Mouse (Mus musculus) hindbrain, embryonic 13.5 days (tissue): ENCODE data around the gene Ubl7. TPM values are rescaled to one million over a fixed set of nuclear protein-coding genes. Genes with fewer than 3 reads are reported as not detected.

Experiments used
- ATAC-seq: fragments of 200-750 bp; cut with Nextera tagmentation; 2 replicates; pipeline ENCODE4 v1.8.0; 2017; ENCODE audit warnings: moderate TSS enrichment; ENCODE audit not compliant: low FRiP score
- H3K27ac ChIP-seq: fragments of 300-500 bp; sonication (generic); 2 replicates; pipeline ENCODE4 v1.5.1; 2015; ENCODE audit warnings: inconsistent platforms, mild to moderate bottlenecking, moderate library complexity
- H3K27me3 ChIP-seq: fragments of 300-500 bp; sonication (generic); 2 replicates; pipeline ENCODE4 v1.6.1; 2015; ENCODE audit warnings: mild to moderate bottlenecking, inconsistent platforms
- H3K36me3 ChIP-seq: fragments of 300-500 bp; sonication (generic); 2 replicates; pipeline ENCODE4 v1.6.1; 2015; ENCODE audit warnings: mild to moderate bottlenecking, inconsistent platforms
- H3K4me1 ChIP-seq: fragments of 300-500 bp; sonication (generic); replicated peaks from 2 replicates; pipeline ENCODE4 v1.6.1; 2015; ENCODE audit warnings: inconsistent platforms
- H3K4me2 ChIP-seq: fragments of 300-500 bp; sonication (generic); 2 replicates; pipeline ENCODE4 v1.6.1; 2015; ENCODE audit warnings: inconsistent platforms, mild to moderate bottlenecking, moderate library complexity
- H3K4me3 ChIP-seq: fragments of 300-500 bp; sonication (generic); 2 replicates; pipeline ENCODE4 v1.5.1; 2015; ENCODE audit warnings: mild to moderate bottlenecking, inconsistent platforms
- H3K9ac ChIP-seq: fragments of 300-500 bp; sonication (generic); 2 replicates; pipeline ENCODE4 v1.6.1; 2015; ENCODE audit warnings: mild to moderate bottlenecking, inconsistent platforms
- H3K9me3 ChIP-seq: fragments of 300-500 bp; sonication (generic); 2 replicates; pipeline ENCODE4 v1.6.1; 2016; ENCODE audit warnings: inconsistent platforms
- WGBS: fragments of 180-500 bp; shearing (Covaris S2); methylation state at CpG from one replicate; pipeline ENCODE4 v1.1.7; 2015; 5-methylcytosine and 5-hydroxymethylcytosine counted together
- polyA plus RNA-seq: library from polyadenylated mRNA; unstranded; fragments of >200 nt; fragmentation: Nextera tagmentation; extraction: Ambion mirVana; gene quantifications from 2 replicates; pipeline ENCODE4 v1.2.1, GENCODE M21; 2015

Gene Ubl7
- polyA plus RNA-seq, 1 experiment from 2014 or later: 165 TPM

DNA sequence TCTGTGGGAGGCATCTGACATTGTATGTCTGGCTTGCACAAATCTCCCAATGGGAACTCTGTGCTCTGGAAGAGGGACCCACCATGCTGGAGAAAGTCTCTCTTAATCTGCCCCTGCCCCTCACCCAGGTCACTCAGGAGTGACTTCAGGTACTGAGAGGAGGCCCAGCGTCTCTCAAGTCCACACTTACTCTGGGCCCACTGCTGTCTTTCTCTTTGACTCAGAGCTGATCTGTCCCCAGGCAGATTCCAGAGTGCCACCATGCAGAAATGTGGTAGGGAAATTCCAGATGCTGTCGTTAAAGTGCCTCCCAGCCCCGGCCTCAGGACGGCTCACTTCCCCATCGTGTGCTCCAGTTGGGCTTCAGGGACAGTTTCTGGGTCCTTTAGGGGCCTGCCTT, 63.4 kb downstream of the Ubl7 start:
- Histone ChIP-seq H3K27ac (no peak overlapping the region), H3K4me1 (peaks cover 11% of the 10 kb centered on the region; the same call in 1 of the 2 replicates), H3K9me3 (no peaks in the 10 kb centered on the region), H3K4me2 (no peak overlapping the region), H3K36me3 (no peaks in the 10 kb centered on the region), H3K27me3 (no peaks in the 10 kb centered on the region), H3K9ac (no peak overlapping the region), H3K4me3 (no peak overlapping the region)
- WGBS: 84% methylated on average over 5 of the region's 5 CpGs
- no peak for ATAC-seq

DNA sequence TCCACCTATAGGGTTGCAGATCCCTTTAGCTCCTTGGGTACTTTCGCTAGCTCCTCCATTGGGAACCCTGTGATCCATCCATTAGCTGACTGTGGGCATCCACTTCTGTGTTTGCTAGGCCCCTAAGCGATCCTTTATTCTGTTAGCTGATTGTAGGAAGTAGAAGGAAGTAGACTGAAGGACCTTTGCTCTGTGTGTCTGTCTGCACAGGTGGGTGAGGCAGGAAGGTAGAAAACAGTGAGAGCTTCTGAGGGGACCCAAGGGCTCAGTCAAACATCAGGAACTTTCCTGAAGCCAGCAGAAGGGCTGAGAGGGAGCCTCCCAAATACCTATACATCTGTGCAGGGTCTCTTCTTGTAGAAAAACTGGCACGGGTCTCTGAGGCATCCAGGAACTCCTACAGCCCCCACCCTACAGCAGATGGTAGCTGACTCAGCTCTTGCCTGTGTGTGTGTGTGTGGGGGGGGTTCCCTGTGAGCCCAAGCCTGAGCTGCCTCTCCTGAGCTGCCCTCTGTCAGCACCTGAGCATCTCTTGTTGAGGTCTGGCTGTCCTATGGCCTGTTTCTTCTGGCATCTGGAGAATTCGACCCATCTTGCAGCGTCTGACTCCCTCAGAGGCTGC, 64.5 kb downstream of the Ubl7 start:
- Histone ChIP-seq H3K27me3 (no peaks in the 10 kb centered on the region), H3K4me2 (no peak overlapping the region), H3K36me3 (no peaks in the 10 kb centered on the region), H3K9me3 (no peaks in the 10 kb centered on the region), H3K4me3 (no peak overlapping the region), H3K4me1 (peaks cover 11% of the 10 kb centered on the region; the same call in 1 of the 2 replicates), H3K9ac (no peak overlapping the region), H3K27ac (no peak overlapping the region)
- ATAC-seq: no peak
- WGBS: 84% methylated on average over 5 of the region's 5 CpGs

DNA sequence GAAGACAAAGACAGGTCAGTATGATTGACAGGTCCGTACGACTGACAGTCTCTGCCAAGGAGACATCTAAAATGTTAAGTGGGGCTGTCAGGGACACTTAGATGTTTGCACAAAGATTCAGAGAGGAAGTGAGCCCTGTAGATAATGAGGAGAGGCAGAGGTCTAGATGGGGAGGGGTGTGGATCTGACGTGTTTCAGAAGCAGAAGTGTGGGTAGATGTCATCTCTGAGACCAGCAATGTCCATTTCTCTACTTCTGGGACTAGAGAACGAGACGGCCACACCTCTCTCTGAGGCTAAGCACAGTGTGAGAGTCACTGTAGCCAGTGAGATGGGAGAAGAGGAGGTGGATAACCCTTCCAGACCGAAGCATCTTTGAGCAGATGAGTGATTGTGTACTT, 67.2 kb downstream of the Ubl7 start:
- 86% methylated on average over 6 of the region's 6 CpGs for WGBS
- Histone ChIP-seq H3K36me3 (no peaks in the 10 kb centered on the region), H3K9ac (no peak overlapping the region), H3K4me1 (0 out of 2 replicates have a peak, but pooled peaks cover 6% of the 10 kb centered on the region), H3K4me3 (no peak overlapping the region), H3K4me2 (no peak overlapping the region), H3K27ac (no peak overlapping the region), H3K9me3 (no peaks in the 10 kb centered on the region), H3K27me3 (no peaks in the 10 kb centered on the region)
- no peak for ATAC-seq

- no peaks in the 10 kb centered on the region for H3K4me1 ChIP-seq
- ATAC-seq: no peak
- H3K27ac ChIP-seq: no peak overlapping the region
- H3K27me3 ChIP-seq: no peaks in the 10 kb centered on the region
- H3K9ac ChIP-seq: no peak overlapping the region
- no peak overlapping the region for H3K4me3 ChIP-seq
- H3K36me3 ChIP-seq: no peaks in the 10 kb centered on the region
- 79% methylated on average over 3 of the region's 3 CpGs for WGBS
- no peaks in the 10 kb centered on the region for H3K9me3 ChIP-seq
- no peak overlapping the region for H3K4me2 ChIP-seq
These were observed 68.1 kb downstream of the Ubl7 start for GRCm38 (mm10) chr9:57978858-57979257.

Other genes with a start within 250 kb of the Ubl7 start
- gene Cyp1a2, start 227.3 kb upstream of the Ubl7 start, polyA plus RNA-seq: not detected in 2 replicates
- gene Cyp1a1, start 223.1 kb upstream of the Ubl7 start, polyA plus RNA-seq: 0.09 and 0.12 TPM in 2 replicates
- gene Edc3, start 202.4 kb upstream of the Ubl7 start, polyA plus RNA-seq: 33.8 and 35.4 TPM in 2 replicates
- gene Clk3, start 145.1 kb upstream of the Ubl7 start, polyA plus RNA-seq: 71.2 and 72.4 TPM in 2 replicates
- gene Arid3b, start 74.2 kb upstream of the Ubl7 start, polyA plus RNA-seq: 10.9 and 12.8 TPM in 2 replicates
- gene Sema7a, start 29.1 kb downstream of the Ubl7 start, polyA plus RNA-seq: 2.9 and 4.2 TPM in 2 replicates
- gene Cyp11a1, start 95.4 kb downstream of the Ubl7 start, polyA plus RNA-seq: 0.31 and 0.57 TPM in 2 replicates
- gene Stra6, start 152.8 kb downstream of the Ubl7 start, polyA plus RNA-seq: 19.1 and 20.1 TPM in 2 replicates
- gene Ccdc33, start 207.8 kb downstream of the Ubl7 start, polyA plus RNA-seq: 0.81 and 0.91 TPM in 2 replicates